Mouse (Mus musculus) lung, embryonic 14.5 days (tissue): ENCODE results near the gene Clic1. TPM values are rescaled to one million over a fixed set of nuclear protein-coding genes. Genes with fewer than 3 reads are reported as not detected.
A peak's percentile ranks its signal among the peaks of the same experiment; 100 is the strongest.

ENCODE experiments used
- ATAC-seq: fragments of 200-750 bp; cut with Nextera tagmentation; 2 replicates; pipeline ENCODE4 v1.8.0; 2017; ENCODE audit warnings: mild to moderate bottlenecking, moderate TSS enrichment, moderate library complexity; ENCODE audit not compliant: insufficient read depth
- DNase-seq: peaks from one replicate; pipeline ENCODE4 v3.0.0-alpha.2; 2015
- H3K27ac ChIP-seq: fragments of 300-500 bp; sonication (generic); 2 replicates; pipeline ENCODE4 v1.5.1; 2014; ENCODE audit warnings: low read depth, mild to moderate bottlenecking, moderate library complexity
- H3K27me3 ChIP-seq: fragments of 300-500 bp; sonication (generic); 2 replicates; pipeline ENCODE4 v1.6.1; 2014; ENCODE audit warnings: low read length, control low read depth; ENCODE audit not compliant: insufficient read depth
- H3K36me3 ChIP-seq: fragments of 300-500 bp; sonication (generic); 2 replicates; pipeline ENCODE4 v1.6.1; 2014; ENCODE audit warnings: control low read depth; ENCODE audit not compliant: insufficient read depth
- H3K4me1 ChIP-seq: fragments of 300-500 bp; sonication (generic); 2 replicates; pipeline ENCODE4 v1.6.1; 2014; ENCODE audit warnings: antibody characterized with exemption, control low read depth; ENCODE audit not compliant: insufficient read depth
- H3K4me2 ChIP-seq: fragments of 300-500 bp; sonication (generic); 2 replicates; pipeline ENCODE4 v1.6.1; 2014; ENCODE audit warnings: mild to moderate bottlenecking
- H3K4me3 ChIP-seq: fragments of 300-500 bp; sonication (generic); 2 replicates; pipeline ENCODE4 v1.5.1; 2014; ENCODE audit warnings: low read depth, low read length
- H3K9ac ChIP-seq: fragments of 300-500 bp; sonication (generic); 2 replicates; pipeline ENCODE4 v1.6.1; 2014
- H3K9me3 ChIP-seq: fragments of 300-500 bp; sonication (generic); 2 replicates; pipeline ENCODE4 v1.6.1; 2016; ENCODE audit warnings: low read depth, low read length, control low read depth
- CTCF ChIP-seq: IDR thresholded peaks from 2 replicates; pipeline ENCODE4 v1.5.1; 2016; ENCODE audit warnings: antibody characterized with exemption, low read depth
- WGBS: fragments of 180-500 bp; shearing (Covaris S2); extraction: QIAGEN DNeasy Blood & Tissue Kit; methylation state at CpG from one replicate; pipeline ENCODE4 v1.1.7; 2014; 5-methylcytosine and 5-hydroxymethylcytosine counted together
- polyA plus RNA-seq: library from polyadenylated mRNA; unstranded; fragments of >200 nt; fragmentation: Nextera tagmentation; extraction: Ambion mirVana; gene quantifications from 2 replicates; pipeline ENCODE4 v1.2.1, GENCODE M21; 2014

Gene Clic1
- polyA plus RNA-seq, 1 experiment from 2014 or later: 73.6 TPM

DNA sequence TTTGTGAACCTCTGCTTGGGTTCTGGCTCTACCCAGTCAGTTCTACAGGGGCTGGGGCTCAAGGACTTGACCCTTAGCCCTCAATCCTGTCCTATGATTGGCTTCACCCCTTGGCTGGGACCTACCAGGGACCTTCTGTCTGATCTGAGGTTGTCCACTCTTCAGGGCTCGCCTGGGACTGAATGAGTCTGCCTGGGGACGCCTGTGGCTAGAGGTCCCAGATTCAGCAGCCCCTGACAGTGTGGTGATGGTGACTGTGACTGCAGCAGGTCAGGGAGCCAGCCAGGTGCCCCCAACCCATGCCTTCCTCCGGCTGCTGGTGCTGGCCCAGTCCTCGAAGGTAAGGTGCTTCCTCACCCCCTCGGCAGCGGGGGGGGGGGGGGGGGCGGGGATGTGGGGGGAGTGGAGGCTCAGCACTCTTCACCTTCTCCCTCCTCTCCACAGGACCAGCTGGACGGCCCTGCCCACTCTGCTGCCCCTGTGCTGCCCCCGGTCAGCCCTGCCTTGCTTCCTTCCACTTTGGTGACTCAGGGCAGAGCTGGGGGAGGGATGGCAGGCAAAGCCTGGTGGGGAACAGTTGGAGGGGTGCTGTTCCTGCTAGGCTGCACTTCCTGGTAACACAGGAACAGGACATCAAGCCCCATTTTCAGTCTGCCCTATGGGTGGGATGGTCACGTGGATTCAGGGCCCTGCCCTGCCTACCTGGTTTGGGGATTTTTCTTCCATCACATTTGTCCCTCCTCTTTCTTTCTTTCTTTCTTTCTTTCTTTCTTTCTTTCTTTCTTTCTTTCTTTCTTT is 24.9 kb upstream of the Clic1 start:
- H3K9me3 ChIP-seq: no peaks in the 10 kb centered on the region
- peaks cover 4% of the 10 kb centered on the region; the same call in 1 of the 2 replicates for H3K4me1 ChIP-seq
- H3K27me3 ChIP-seq: no peaks in the 10 kb centered on the region
- DNase-seq: no peak
- H3K36me3 ChIP-seq: no peaks in the 10 kb centered on the region
- TF ChIP-seq CTCF: no peak
- WGBS: 60% methylated on average over 7 of the region's 10 CpGs
- no peak for ATAC-seq
- H3K4me3 ChIP-seq: no peak overlapping the region
- H3K27ac ChIP-seq: no peak overlapping the region
- H3K9ac ChIP-seq: no peak overlapping the region
- H3K4me2 ChIP-seq: no peak overlapping the region

DNA sequence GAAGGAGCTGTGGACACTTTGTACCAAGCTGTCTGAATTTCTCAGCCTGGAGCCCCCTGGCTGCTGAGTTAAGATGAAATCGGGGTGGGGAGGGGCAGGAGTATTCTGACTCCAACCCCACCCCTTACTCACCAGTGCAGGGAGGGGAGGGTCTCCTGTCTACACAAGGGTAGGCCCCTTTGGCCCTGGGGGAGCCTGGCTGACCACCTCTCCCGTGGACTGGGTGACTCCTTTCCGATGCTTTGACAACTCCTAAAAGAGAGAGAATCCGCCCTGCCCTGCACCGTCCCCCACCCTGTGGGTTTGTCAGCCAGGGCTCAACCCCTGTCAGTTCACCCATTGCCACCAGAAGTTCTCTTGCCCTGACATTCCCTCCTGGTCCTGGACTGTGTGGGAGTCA is 23.6 kb upstream of the Clic1 start:
- H3K4me3 ChIP-seq: no peak overlapping the region
- H3K4me1 ChIP-seq: peaks cover 4% of the 10 kb centered on the region; the same call in 1 of the 2 replicates
- no peak overlapping the region; the same call in 1 of the 2 replicates for H3K4me2 ChIP-seq
- H3K36me3 ChIP-seq: no peaks in the 10 kb centered on the region
- no peak overlapping the region for H3K9ac ChIP-seq
- no peak for TF ChIP-seq CTCF
- H3K9me3 ChIP-seq: no peaks in the 10 kb centered on the region
- H3K27ac ChIP-seq: 0 out of 2 replicates have a peak overlapping the region, but pooled peaks have one; percentile 2
- H3K27me3 ChIP-seq: no peaks in the 10 kb centered on the region
- no peak for DNase-seq
- 77% methylated on average over 5 of the region's 5 CpGs for WGBS
- no peak for ATAC-seq

- Histone ChIP-seq H3K36me3 (no peaks in the 10 kb centered on the region), H3K9me3 (no peaks in the 10 kb centered on the region), H3K4me3 (peak within 1 kb of the TSS; percentile 17; the same call in 1 of the 2 replicates), H3K27me3 (no peaks in the 10 kb centered on the region), H3K4me2 (peak within 1 kb of the TSS; percentile 36), H3K27ac (peak within 1 kb of the TSS; percentile 73), H3K4me1 (peaks cover 4% of the 10 kb centered on the region; the same call in 1 of the 2 replicates), H3K9ac (peak within 1 kb of the TSS; percentile 1; the same call in 1 of the 2 replicates)
- 40% methylated on average over 13 of the region's 13 CpGs for WGBS
- peak; percentile 86 for ATAC-seq
- no peak for TF ChIP-seq CTCF
- DNase-seq: peak; percentile 82
Measured at GRCm38 (mm10) chr17:35027277-35028068, 22.3 kb upstream of the Clic1 start, which contains the start of gene Sapcd1. Gene Sapcd1 (minus strand): TSS chr17:35028016.

- DNase-seq (no peak), ATAC-seq (no peak)
- no peaks in the 10 kb centered on the region for H3K27me3 ChIP-seq
- no peak for TF ChIP-seq CTCF
- H3K9me3 ChIP-seq: no peaks in the 10 kb centered on the region
- H3K27ac ChIP-seq: no peak overlapping the region
- 72% methylated on average over 2 of the region's 2 CpGs for WGBS
- peaks cover 4% of the 10 kb centered on the region; the same call in 1 of the 2 replicates for H3K4me1 ChIP-seq
- H3K4me2 ChIP-seq: no peak overlapping the region
- H3K36me3 ChIP-seq: no peaks in the 10 kb centered on the region
- H3K9ac ChIP-seq: no peak overlapping the region
- H3K4me3 ChIP-seq: no peak overlapping the region
Measured at GRCm38 (mm10) chr17:35028315-35028714, 21.5 kb upstream of the Clic1 start.

DNA sequence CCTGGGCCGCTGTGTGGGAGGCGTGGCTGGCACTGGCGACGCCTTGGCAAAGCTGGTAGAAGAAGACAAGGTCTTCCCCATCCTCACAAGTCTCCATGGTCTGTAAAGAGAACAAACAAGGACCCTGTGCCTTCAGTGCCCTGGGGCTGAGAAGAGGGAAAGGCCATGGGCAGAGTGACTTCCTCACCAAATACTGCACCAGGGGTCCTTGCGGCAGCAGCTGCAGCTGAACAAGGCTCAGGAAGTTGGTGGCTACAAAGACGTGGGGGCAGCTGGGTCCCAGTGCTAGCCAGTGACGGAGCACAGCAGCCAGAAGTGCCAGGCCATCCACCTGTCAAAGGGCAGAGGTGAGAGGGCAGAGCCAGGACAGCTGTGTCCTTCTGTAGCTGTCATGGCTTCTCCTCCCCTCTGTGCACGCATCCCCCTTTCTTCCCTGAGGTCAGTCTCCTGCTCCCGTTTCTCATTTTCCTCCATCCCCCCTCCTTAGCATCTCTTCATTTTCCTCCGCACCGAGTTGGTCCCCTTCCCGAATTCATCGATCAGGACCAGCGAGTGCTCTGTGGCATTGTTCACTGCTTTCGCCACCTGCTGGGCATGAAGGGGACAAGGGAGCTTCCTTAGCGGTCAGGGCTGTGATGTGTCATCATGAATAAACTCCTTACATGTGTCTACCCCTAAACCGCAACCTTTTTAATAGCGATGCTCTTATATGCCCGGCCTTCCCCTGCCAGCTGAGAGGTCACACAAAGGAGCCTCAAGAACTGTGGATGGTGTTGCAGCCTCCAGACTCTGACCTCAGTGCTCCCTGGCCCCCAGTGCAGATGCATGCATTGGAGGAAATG is 19.9 kb upstream of the Clic1 start:
- Histone ChIP-seq H3K4me2 (no peak overlapping the region), H3K27ac (no peak overlapping the region), H3K36me3 (no peaks in the 10 kb centered on the region), H3K4me1 (peaks cover 4% of the 10 kb centered on the region; the same call in 1 of the 2 replicates), H3K9ac (no peak overlapping the region), H3K27me3 (no peaks in the 10 kb centered on the region), H3K4me3 (no peak overlapping the region), H3K9me3 (no peaks in the 10 kb centered on the region)
- no peak for ATAC-seq
- peak; percentile 41 for DNase-seq
- peak; percentile 66 for TF ChIP-seq CTCF
- WGBS: 30% methylated on average over 19 of the region's 19 CpGs

DNA sequence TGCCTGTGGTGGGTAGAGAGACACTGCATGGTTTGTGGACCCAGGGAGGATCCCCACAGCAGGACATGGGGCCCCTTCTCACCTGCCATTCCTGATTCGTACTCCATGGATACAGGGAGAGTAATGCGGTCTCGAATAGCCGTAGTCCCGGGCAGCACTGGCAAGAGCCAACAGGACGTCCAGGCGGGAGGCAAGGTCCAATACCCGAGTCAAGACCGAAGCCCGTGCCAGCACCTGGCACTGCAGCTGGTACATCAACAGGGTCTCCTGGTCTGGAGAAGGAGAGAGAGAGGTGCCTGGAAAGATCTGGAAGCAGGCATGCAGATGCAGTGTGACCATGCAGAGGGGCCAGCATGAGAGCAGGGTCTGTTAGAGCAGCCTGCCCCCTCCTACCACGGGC is 18.5 kb upstream of the Clic1 start:
- 83% methylated on average over 11 of the region's 11 CpGs for WGBS
- Histone ChIP-seq H3K9ac (no peak overlapping the region), H3K27ac (no peak overlapping the region), H3K36me3 (no peaks in the 10 kb centered on the region), H3K4me2 (no peak overlapping the region), H3K4me1 (no peaks in the 10 kb centered on the region; the same call in 1 of the 2 replicates), H3K4me3 (no peak overlapping the region), H3K27me3 (no peaks in the 10 kb centered on the region), H3K9me3 (no peaks in the 10 kb centered on the region)
- TF ChIP-seq CTCF: no peak
- no peak for ATAC-seq
- DNase-seq: no peak
